Mouse (Mus musculus): Measurements from ENCODE around the gene Ccdc13. TPM values are rescaled to one million over a fixed set of nuclear protein-coding genes. Genes with fewer than 3 reads are reported as not detected.

Ccdc13 gene
- total and polyA plus RNA-seq, 2 experiments from 2014 or later = 3.3 to 5.6 TPM

DNA sequence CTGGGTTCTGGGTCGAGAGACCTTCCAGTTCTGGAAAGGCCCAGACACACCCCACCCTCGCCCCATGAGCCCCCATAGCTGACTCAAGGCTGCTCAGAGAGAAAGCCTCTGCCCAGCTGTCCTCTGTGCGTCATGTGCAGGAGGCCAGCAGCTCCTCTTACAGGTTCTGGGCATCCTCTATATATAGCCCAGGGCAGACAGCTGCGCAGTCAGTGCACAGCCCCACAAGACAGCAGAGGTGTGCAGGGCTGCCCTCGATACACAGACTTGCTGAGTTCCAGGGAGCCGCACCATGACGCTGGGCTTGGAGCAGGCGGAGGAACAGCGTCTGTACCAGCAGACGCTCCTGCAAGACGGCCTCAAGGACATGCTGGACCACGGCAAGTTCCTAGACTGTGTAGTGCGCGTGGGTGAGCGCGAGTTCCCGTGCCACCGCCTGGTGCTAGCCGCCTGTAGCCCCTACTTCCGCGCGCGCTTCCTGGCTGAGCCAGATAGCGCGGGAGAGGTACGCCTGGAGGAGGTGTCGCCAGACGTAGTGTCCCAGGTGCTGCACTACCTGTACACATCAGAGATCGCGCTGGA, 61.7 kb downstream of the Ccdc13 start, which contains the start of gene Klhl40:
TSS of gene Klhl40 (plus strand) at position 124 of the 582 bp plus-strand sequence.
- H3K36me3 ChIP-seq (ENCODE audit: insufficient read depth, low read length) = no peaks in the 10 kb centered on the region
- H3K27ac ChIP-seq = 0 out of 2 replicates have a peak within 1 kb of the TSS, but pooled peaks have one; percentile 7
- H3K4me3 ChIP-seq (ENCODE audit: low read length) = peak within 1 kb of the TSS; percentile 33
- DNase-seq (ENCODE audit: low spot score) = no peak
- ATAC-seq = peak; percentile 71
- WGBS = 18% methylated on average over 30 of the region's 30 CpGs
- H3K4me2 ChIP-seq (ENCODE audit: low read depth, low read length) = peak within 1 kb of the TSS; percentile 58
- no peaks in the 10 kb centered on the region for H3K9me3 ChIP-seq (ENCODE audit: low read length)
- no peak for TF ChIP-seq CTCF (IDR thresholded peaks at IDR 0.05; ENCODE audit: low read depth)
- H3K4me1 ChIP-seq (ENCODE audit: insufficient read depth, low read length) = no peaks in the 10 kb centered on the region
- H3K9ac ChIP-seq (replicated peaks; ENCODE audit: low read length) = peak within 1 kb of the TSS; percentile 25
- peaks cover 9% of the 10 kb centered on the region; the same call in 1 of the 2 replicates for H3K27me3 ChIP-seq (ENCODE audit: insufficient read depth, low read length)

DNA sequence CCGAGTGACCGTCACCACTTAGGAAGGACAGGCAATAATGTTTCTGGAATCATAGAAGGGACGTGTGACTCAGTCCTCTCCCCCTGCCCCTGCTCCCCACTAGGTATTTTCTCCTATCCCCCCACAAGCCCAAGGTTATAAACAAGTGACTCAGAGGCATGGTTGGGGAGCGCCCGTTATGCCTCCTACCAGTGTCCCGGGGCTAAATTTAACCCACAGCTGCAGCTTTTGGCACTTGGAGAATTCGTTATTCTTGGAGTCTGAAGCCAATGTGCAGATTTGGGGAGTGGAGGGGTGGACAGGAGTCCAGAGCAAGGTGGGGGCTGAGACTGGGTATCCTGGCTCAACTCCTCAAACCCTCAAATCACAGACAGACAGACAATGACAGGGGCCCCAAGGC, 62.8 kb downstream of the Ccdc13 start:
- Histone ChIP-seq H3K9me3 (ENCODE audit: low read length) (no peaks in the 10 kb centered on the region), H3K27me3 (ENCODE audit: insufficient read depth, low read length) (peaks cover 9% of the 10 kb centered on the region; the same call in 1 of the 2 replicates), H3K4me1 (ENCODE audit: insufficient read depth, low read length) (no peaks in the 10 kb centered on the region), H3K9ac (replicated peaks; ENCODE audit: low read length) (no peak overlapping the region), H3K4me3 (ENCODE audit: low read length) (no peak overlapping the region), H3K27ac (no peak overlapping the region), H3K4me2 (ENCODE audit: low read depth, low read length) (no peak overlapping the region), H3K36me3 (ENCODE audit: insufficient read depth, low read length) (no peaks in the 10 kb centered on the region)
- no peak for TF ChIP-seq CTCF (IDR thresholded peaks at IDR 0.05; ENCODE audit: low read depth)
- 83% methylated on average over 7 of the region's 7 CpGs for WGBS
- ATAC-seq (no peak), DNase-seq (ENCODE audit: low spot score) (no peak)

DNA sequence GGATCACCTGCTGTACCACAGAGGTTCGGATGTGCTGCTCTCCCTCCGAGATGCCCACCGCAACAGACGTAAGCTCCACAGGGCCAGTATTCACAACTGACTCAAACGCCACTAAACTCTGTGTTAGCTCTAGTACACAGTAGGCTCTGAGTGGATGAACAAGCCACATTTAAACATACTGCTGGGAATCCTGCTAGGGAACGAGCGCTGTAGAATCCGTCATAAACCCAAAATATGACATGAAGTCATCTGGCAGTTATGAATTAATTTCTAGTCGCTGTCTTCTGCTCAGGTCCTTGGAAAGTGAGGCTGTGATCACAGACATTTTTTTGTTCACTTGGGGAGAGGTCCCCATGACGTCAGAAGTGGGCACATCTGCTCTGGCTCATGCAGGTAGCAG, 63.3 kb downstream of the Ccdc13 start:
- Histone ChIP-seq H3K4me3 (ENCODE audit: low read length) (no peak overlapping the region), H3K9ac (replicated peaks; ENCODE audit: low read length) (no peak overlapping the region), H3K27me3 (ENCODE audit: insufficient read depth, low read length) (peaks cover 9% of the 10 kb centered on the region; the same call in 1 of the 2 replicates)

DNA sequence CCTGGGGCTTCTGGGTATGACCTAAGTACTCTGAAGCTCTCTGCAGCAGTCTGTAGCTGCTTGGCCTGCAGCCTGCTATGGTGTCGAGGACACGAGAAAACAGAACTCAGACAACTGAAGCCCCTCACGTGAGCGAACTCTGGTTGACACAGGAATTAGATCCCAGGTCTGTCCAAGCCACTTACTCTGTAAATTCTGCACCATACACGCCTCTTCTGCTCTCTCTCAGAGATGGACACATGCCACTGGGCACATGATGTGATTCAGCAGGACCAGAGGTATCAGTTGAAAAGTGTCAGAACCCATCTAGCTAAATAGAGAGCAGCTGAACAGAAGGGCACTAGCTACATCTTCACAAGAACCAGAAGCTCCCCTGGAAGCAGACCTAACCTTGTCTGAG, 66.8 kb downstream of the Ccdc13 start:
- TF ChIP-seq CTCF (IDR thresholded peaks at IDR 0.05; ENCODE audit: low read depth) = no peak
- 68% methylated on average over 5 of the region's 5 CpGs for WGBS
- no peak overlapping the region for H3K4me3 ChIP-seq (ENCODE audit: low read length)
- peaks cover 8% of the 10 kb centered on the region for H3K36me3 ChIP-seq (ENCODE audit: insufficient read depth, low read length)
- H3K4me2 ChIP-seq (ENCODE audit: low read depth, low read length) = no peak overlapping the region
- 0 out of 2 replicates have a peak, but pooled peaks cover 9% of the 10 kb centered on the region for H3K27me3 ChIP-seq (ENCODE audit: insufficient read depth, low read length)
- DNase-seq (ENCODE audit: low spot score) (no peak), ATAC-seq (no peak)
- no peak overlapping the region for H3K9ac ChIP-seq (replicated peaks; ENCODE audit: low read length)
- no peaks in the 10 kb centered on the region for H3K4me1 ChIP-seq (ENCODE audit: insufficient read depth, low read length)
- H3K9me3 ChIP-seq (ENCODE audit: low read length) = no peaks in the 10 kb centered on the region
- no peak overlapping the region for H3K27ac ChIP-seq

More for the DNA sequence above, 63.3 kb downstream of the Ccdc13 start:
- WGBS = 77% methylated on average over 10 of the region's 10 CpGs
- H3K27ac ChIP-seq = no peak overlapping the region
- H3K9me3 ChIP-seq (ENCODE audit: low read length) = no peaks in the 10 kb centered on the region
- H3K4me1 ChIP-seq (ENCODE audit: insufficient read depth, low read length) = no peaks in the 10 kb centered on the region
- ATAC-seq (no peak), DNase-seq (ENCODE audit: low spot score) (no peak)
- H3K36me3 ChIP-seq (ENCODE audit: insufficient read depth, low read length) = no peaks in the 10 kb centered on the region
- H3K4me2 ChIP-seq (ENCODE audit: low read depth, low read length) = no peak overlapping the region
- TF ChIP-seq CTCF (IDR thresholded peaks at IDR 0.05; ENCODE audit: low read depth) = no peak

DNA sequence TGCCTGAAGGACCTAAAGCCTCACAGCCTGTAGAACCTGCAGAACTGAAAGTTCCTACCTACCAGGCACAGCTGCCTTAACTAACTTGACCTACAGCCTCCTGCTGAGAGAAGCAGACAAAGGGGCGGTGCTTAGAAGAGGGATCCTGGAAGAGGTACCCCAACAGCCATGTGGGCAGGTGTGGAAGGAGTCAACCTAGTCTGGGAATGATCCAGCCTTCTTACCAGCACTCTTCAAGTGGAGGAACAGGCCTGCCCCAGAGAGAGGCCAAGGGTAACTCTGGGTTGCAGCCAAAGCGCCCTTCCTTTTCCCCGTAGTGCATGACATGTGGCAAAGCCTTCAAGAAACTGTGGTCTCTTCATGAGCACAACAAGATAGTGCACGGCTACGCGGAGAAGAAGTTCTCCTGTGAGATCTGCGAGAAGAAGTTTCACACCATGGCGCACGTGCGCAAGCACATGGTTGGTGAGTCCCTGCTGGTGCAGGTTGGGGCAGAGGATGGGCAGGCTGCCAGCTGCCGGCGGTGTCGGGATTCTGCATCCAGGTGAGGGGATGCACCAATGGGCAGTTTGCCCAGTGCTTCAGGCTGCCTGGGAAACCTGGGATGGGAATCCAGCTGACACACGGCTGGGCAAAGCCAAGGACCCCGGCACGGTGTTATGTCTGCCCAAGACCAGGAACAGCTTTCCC, 74.0 kb downstream of the Ccdc13 start:
- Histone ChIP-seq H3K36me3 (ENCODE audit: insufficient read depth, low read length) (peaks cover 42% of the 10 kb centered on the region), H3K27ac (no peak overlapping the region), H3K4me3 (ENCODE audit: low read length) (no peak overlapping the region), H3K9me3 (ENCODE audit: low read length) (no peaks in the 10 kb centered on the region), H3K9ac (replicated peaks; ENCODE audit: low read length) (no peak overlapping the region), H3K27me3 (ENCODE audit: insufficient read depth, low read length) (no peaks in the 10 kb centered on the region), H3K4me2 (ENCODE audit: low read depth, low read length) (no peak overlapping the region), H3K4me1 (ENCODE audit: insufficient read depth, low read length) (peaks cover 13% of the 10 kb centered on the region)
- WGBS = 75% methylated on average over 16 of the region's 16 CpGs
- ATAC-seq (no peak), DNase-seq (ENCODE audit: low spot score) (peak; percentile 49)
- TF ChIP-seq CTCF (IDR thresholded peaks at IDR 0.05; ENCODE audit: low read depth) = no peak

DNA sequence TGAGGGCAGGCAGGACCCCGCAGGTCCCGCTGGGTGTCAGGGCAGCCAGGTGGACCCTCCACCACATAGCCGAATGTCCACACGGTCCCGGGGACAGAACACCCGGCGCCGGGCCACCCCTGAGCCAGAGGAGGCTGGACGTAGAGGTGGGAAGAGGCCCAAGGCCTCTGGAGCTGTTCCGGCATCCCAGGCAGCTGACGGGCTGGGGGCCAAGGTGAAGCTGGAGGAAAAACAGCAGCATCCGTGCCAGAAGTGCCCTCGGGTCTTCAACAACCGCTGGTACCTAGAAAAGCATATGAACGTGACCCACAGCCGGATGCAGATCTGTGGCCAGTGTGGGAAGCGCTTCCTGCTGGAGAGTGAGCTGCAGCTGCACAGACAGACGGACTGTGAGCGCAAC, 75.5 kb downstream of the Ccdc13 start:
- DNase-seq (ENCODE audit: low spot score) (no peak), ATAC-seq (no peak)
- Histone ChIP-seq H3K4me1 (ENCODE audit: insufficient read depth, low read length) (peaks cover 15% of the 10 kb centered on the region), H3K9me3 (ENCODE audit: low read length) (no peaks in the 10 kb centered on the region), H3K36me3 (ENCODE audit: insufficient read depth, low read length) (peaks cover 42% of the 10 kb centered on the region), H3K9ac (replicated peaks; ENCODE audit: low read length) (no peak overlapping the region), H3K27me3 (ENCODE audit: insufficient read depth, low read length) (no peaks in the 10 kb centered on the region), H3K4me3 (ENCODE audit: low read length) (no peak overlapping the region), H3K4me2 (ENCODE audit: low read depth, low read length) (no peak overlapping the region), H3K27ac (no peak overlapping the region)
- TF ChIP-seq CTCF (IDR thresholded peaks at IDR 0.05; ENCODE audit: low read depth) = no peak
- 86% methylated on average over 19 of the region's 19 CpGs for WGBS

DNA sequence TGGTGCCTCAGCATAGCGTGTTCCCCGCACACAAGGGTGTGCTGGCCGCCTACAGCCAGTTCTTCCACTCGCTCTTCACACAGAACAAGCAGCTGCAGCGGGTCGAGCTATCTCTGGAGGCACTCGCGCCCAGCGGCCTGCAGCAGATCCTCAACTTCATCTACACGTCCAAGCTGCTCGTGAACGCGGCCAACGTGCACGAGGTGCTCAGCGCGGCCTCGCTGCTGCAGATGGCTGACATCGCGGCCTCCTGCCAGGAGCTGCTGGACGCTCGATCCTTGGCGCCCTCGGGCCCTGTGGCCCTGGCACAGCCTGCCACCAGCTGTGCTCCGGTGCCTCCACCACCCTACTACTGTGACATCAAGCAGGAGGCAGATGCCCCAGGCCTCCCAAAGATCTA, 76.5 kb downstream of the Ccdc13 start:
- 72% methylated on average over 25 of the region's 25 CpGs for WGBS
- H3K4me2 ChIP-seq (ENCODE audit: low read depth, low read length) = no peak overlapping the region
- H3K4me1 ChIP-seq (ENCODE audit: insufficient read depth, low read length) = peaks cover 19% of the 10 kb centered on the region
- H3K36me3 ChIP-seq (ENCODE audit: insufficient read depth, low read length) = peaks cover 37% of the 10 kb centered on the region
- DNase-seq (ENCODE audit: low spot score) (peak; percentile 22), ATAC-seq (no peak)
- no peak overlapping the region for H3K27ac ChIP-seq
- no peak overlapping the region for H3K4me3 ChIP-seq (ENCODE audit: low read length)
- H3K9ac ChIP-seq (replicated peaks; ENCODE audit: low read length) = no peak overlapping the region
- H3K9me3 ChIP-seq (ENCODE audit: low read length) = no peaks in the 10 kb centered on the region
- no peaks in the 10 kb centered on the region for H3K27me3 ChIP-seq (ENCODE audit: insufficient read depth, low read length)
- TF ChIP-seq CTCF (IDR thresholded peaks at IDR 0.05; ENCODE audit: low read depth) = no peak
